Mouse (Mus musculus): ENCODE data around the gene Coro2b. TPM values are rescaled to one million over a fixed set of nuclear protein-coding genes. Genes with fewer than 3 reads are reported as not detected.

Coro2b gene
- total RNA-seq, 2 experiments from 2014 or later, result 238 TPM

GRCm38 (mm10) chr9:62432261-62433060, 104.4 kb downstream of the Coro2b start:
- DNase-seq, result no peak

GRCm38 (mm10) chr9:62430741-62431140, 106.1 kb downstream of the Coro2b start:
- DNase-seq, result no peak

- DNase-seq, result no peak
Measured at GRCm38 (mm10) chr9:62427010-62427409, 109.8 kb downstream of the Coro2b start.

GRCm38 (mm10) chr9:62426531-62426930, 110.3 kb downstream of the Coro2b start:
- DNase-seq, result no peak

- no peak for DNase-seq
Measured at GRCm38 (mm10) chr9:62426021-62426420, 110.8 kb downstream of the Coro2b start.

GRCm38 (mm10) chr9:62425265-62425664, 111.6 kb downstream of the Coro2b start:
- DNase-seq, result no peak

- DNase-seq, result no peak
Measured at GRCm38 (mm10) chr9:62423871-62424270, 113.0 kb downstream of the Coro2b start.

GRCm38 (mm10) chr9:62422926-62423325, 113.9 kb downstream of the Coro2b start:
- no peak for DNase-seq

GRCm38 (mm10) chr9:62421911-62422310, 114.9 kb downstream of the Coro2b start:
- no peak for DNase-seq

- DNase-seq, result peak in 1 of 2 experiments; percentile 61
Measured at GRCm38 (mm10) chr9:62421027-62421426, 115.8 kb downstream of the Coro2b start.

GRCm38 (mm10) chr9:62420261-62420917, 116.5 kb downstream of the Coro2b start:
- DNase-seq, result no peak

GRCm38 (mm10) chr9:62418742-62419141, 118.1 kb downstream of the Coro2b start:
- no peak for DNase-seq

GRCm38 (mm10) chr9:62407357-62408146, 129.3 kb downstream of the Coro2b start:
- no peak for DNase-seq

GRCm38 (mm10) chr9:62406423-62407013, 130.3 kb downstream of the Coro2b start:
- no peak for DNase-seq

GRCm38 (mm10) chr9:62401589-62401988, 135.3 kb downstream of the Coro2b start:
- DNase-seq, result no peak

GRCm38 (mm10) chr9:62400531-62401170, 136.2 kb downstream of the Coro2b start:
- no peak for DNase-seq

GRCm38 (mm10) chr9:62394163-62394562, 142.7 kb downstream of the Coro2b start:
- DNase-seq, result no peak

GRCm38 (mm10) chr9:62393531-62393930, 143.3 kb downstream of the Coro2b start:
- no peak for DNase-seq

- DNase-seq, result no peak
Measured at GRCm38 (mm10) chr9:62389735-62390134, 147.1 kb downstream of the Coro2b start.

GRCm38 (mm10) chr9:62385727-62386518, 150.9 kb downstream of the Coro2b start:
- no peak for DNase-seq

GRCm38 (mm10) chr9:62385062-62385461, 151.8 kb downstream of the Coro2b start:
- no peak for DNase-seq

All from layer of hippocampus, postnatal 36 days (tissue).